Mouse (Mus musculus) gastrocnemius, adult 8-10 months (tissue): Measurements from ENCODE around the gene Pcx. TPM values are rescaled to one million over a fixed set of nuclear protein-coding genes. Genes with fewer than 3 reads are reported as not detected.

Source experiments
- DNase-seq, 2 experiments: peaks; one replicate each; pipeline ENCODE4 v3.0.0; 2022; ENCODE audit warnings: low spot score in 2 of 2
- total RNA-seq, 4 experiments: library from RNA; stranded (reverse); gene quantifications; 2 replicates each; pipeline ENCODE4 v1.2.4; 2022

The Pcx gene
- total RNA-seq, 4 experiments from 2014 or later, result 60.2 to 229 (median 114) TPM

GRCm38 (mm10) chr19:4496535-4497262, 13.6 kb upstream of the Pcx start:
- no peak for DNase-seq

DNA sequence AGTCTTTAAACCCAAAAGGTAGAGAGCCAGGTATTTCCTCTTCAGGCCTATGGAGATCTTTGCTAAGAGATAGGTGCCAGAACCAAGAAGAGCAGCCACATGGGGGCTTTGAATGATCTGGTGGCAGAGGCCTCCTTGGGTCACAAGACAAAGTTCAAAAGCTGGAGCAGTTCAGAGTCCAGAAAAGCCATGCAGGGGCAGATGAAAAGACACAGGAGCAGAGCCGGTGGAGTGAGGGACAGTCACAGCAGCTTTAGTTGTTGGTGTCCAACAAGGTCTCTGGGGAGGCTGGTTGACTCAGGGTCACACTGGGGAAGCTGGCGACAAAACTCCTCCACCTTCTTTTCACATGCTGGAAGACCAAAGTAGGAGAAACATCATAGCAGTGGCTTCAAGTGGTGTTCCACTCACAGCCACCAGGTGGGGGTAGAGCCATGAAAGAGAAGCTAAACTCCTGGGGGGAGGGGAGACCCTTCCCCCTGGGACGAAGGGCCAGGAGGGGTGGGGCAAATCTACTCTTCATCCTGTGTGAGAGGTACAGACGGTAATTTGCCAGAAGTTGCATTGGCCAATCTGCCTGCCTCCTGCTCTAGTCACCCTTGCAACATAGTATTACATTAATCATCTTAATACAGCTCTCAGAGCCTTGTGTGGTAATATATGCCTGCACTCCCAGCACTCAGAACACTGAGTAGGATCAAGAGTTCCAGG, 12.9 kb upstream of the Pcx start:
- DNase-seq, result peak; percentile 33 to 51

- no peak for DNase-seq
Measured at GRCm38 (mm10) chr19:4498062-4498933, 12.0 kb upstream of the Pcx start, which contains the start of gene 2010003K11Rik. Gene 2010003K11Rik (minus strand): TSS chr19:4498583.

- no peak for DNase-seq
Measured at GRCm38 (mm10) chr19:4502701-4503100, 7.6 kb upstream of the Pcx start.

- no peak for DNase-seq
Measured at GRCm38 (mm10) chr19:4504830-4505229, 5.4 kb upstream of the Pcx start.

DNA sequence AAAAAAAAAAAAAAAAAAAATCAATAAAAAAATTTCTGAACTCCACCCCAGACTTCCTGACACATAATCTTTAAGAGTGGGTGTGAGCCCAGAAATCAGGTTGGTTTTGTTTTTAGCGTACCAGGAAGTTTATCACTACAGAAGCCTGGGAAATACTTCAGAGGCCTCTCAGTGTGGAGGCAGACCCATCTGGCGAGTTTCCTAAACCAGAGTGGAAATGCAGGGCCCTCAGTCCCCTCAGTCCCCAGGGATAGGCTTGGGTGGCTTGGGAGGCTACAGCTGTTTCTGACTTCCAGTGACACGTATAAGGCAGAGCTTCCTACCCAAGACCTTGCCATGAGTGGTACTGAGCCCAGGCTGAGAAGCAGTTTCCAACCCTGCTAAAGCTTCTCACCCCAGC, 2.5 kb upstream of the Pcx start:
- no peak for DNase-seq

- DNase-seq, result no peak
Measured at GRCm38 (mm10) chr19:4511116-4511841, 1.0 kb downstream of the Pcx start.

- DNase-seq, result no peak
Measured at GRCm38 (mm10) chr19:4513236-4513858, 3.1 kb downstream of the Pcx start.

DNA sequence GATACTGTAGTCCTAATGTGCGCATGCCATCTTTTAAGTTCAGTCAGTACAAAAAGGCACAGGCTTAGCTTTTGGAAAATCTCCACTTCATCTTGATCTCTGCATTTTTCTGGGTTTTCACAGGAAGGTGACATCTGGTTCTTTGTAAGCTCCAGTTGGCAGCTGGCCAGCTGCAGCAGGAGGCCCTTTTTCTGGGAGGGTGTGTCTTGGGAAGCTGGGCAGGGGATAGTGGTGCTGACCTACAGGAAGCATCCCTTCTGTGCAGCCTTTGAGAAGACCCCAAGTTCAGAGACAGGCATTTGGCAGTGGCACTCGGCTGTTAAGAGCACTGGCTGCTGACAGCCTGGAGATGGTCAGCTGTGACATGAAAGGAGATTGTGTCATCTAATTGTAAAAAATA, 5.5 kb downstream of the Pcx start:
- DNase-seq, result no peak

GRCm38 (mm10) chr19:4516288-4516687, 6.0 kb downstream of the Pcx start:
- no peak for DNase-seq

- DNase-seq, result peak; percentile 46 to 63
Measured at GRCm38 (mm10) chr19:4517483-4517882, 7.2 kb downstream of the Pcx start.

DNA sequence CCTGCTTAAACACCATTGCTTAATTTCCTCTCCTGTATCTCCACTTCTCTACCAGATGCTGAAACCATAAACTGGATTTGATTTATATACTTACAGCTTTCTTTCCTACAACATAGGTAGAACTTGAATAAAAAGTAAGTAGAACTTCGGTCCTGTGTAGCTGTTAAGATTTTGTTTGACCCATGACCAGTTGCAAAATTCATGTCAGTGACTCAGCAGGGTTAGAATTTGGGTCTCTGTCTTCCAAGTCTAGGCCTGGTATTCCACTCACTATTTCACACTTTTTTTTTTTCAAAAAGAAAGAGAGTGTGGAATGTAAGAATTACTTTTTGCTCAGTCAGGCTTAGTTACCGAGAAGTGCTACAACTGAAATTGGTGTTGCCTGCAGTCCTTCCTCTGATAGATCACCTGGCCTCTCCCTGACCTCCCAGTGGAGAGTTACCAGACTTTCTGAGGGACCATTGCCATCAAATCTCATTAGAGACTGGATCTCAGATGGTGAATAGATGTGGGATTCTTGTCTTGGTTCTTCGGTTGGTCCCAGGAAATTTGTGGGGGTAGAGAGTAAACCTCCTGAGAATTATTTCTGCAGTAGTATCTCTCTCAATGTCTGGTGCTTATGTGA, 11.3 kb downstream of the Pcx start:
- no peak for DNase-seq

DNA sequence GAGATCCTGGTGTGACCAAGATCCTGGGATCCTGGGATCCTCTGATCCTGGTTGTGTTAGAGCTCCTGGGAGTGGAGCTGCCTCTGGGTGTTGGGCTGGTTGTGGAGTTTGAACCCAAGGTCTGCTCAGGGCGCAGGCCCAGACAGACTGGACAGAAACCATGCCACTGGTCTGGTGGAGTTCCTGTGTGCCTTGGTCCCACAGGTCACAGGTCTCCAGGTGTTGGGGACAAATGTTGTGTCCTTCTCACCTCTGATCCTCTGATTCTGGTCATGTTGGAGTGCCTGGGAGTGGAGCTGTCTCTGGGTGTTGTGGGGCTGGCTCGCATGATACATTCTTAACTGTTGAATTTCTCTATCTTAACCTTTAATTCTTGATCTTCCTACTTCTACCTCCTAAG, 24.4 kb downstream of the Pcx start:
- DNase-seq, result no peak

GRCm38 (mm10) chr19:4535922-4536321, 25.6 kb downstream of the Pcx start:
- DNase-seq, result no peak

DNA sequence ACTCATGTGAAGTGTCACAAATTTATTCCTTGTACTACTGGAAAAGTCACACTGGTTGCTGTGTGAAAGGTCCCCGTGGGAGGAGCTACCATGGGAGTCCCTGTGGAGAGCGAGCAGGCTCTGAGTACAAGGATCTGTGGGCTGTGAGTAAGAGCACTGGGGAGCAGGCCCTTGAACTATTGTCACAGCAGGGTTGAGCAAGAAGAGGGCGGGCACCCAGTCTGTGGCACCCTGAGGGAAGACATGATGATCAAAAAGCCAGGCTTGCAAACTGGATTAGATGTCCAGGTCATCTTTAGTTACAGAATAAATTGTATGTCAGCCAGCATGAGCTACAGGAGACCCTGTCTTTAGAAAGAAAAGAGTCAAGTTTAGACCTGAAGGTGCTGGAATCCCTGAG, 26.3 kb downstream of the Pcx start:
- DNase-seq, result no peak

- DNase-seq, result no peak
Measured at GRCm38 (mm10) chr19:4540263-4540662, 30.0 kb downstream of the Pcx start.

DNA sequence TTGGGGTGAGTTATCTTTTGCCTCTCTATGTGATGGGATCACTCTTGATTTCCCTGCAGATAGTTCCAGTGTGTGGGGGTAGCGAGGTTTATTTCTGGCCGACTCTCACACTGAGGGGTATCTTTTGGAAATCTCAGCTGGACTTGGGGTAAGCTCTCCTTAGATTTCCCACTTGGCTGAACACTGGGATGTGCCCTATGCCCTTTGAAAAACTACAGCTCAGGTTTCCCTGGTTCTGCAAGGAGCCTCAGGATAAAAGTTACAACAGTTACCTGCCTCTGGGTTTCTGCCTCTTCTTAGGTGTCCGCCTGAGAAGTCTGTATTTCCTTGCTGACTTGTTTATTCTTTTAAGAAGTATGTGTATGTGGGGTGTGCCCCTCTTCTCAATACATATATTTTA, 30.7 kb downstream of the Pcx start:
- DNase-seq, result no peak

DNA sequence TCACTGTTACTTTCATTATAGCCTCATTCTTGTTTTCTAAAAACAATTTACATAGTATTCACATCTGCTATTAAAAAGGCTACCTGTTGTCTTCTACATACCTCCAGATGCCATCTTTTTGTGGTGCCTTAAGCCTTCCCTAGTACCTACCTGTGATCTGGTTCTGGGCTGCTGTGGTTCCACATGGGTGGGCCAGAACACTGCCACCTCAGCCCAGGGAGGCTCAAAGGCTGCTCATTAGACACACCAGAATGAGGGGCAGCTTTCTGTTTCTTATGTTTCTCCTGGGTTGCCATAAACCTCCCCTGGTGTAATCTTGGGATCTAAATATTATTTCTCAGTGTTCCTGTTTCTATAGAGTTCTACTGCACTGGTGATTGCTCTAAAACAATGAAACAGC, 31.8 kb downstream of the Pcx start:
- DNase-seq, result no peak

- DNase-seq, result no peak
Measured at GRCm38 (mm10) chr19:4545091-4545490, 34.8 kb downstream of the Pcx start.

DNA sequence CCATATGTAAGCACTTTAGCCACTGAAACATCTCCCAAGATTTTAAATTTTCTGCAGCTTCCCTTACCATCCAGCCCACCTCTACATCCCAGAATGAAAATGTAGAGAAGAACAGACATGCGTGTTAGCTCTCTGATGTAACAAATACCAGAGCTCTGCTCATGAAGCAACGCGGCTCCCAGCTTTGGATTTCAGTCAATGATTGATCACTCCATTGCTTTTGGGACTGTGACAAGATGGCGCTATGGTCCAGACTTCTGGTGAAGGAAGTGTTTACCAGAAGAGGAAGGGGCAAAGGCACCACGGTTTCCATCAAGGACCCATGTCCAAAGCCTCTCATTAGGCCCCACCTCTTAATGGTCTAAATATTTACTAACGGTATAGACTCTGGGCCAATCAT, 35.6 kb downstream of the Pcx start:
- DNase-seq, result no peak
